Mouse (Mus musculus): Measurements from ENCODE around the gene Asna1.
A peak's percentile ranks its signal among the peaks of the same experiment; 100 is the strongest.

Asna1 gene

GRCm38 (mm10) chr8:84989311-84989731 is 35.8 kb downstream of the Asna1 start:
- no peak for DNase-seq (ENCODE audit: low spot score)

GRCm38 (mm10) chr8:84987903-84988302 is 37.2 kb downstream of the Asna1 start:
- DNase-seq (ENCODE audit: low spot score) = no peak

- DNase-seq (ENCODE audit: low spot score) = no peak
These were observed 37.7 kb downstream of the Asna1 start for GRCm38 (mm10) chr8:84987388-84987787.

GRCm38 (mm10) chr8:84986379-84986945 is 38.6 kb downstream of the Asna1 start:
- no peak for DNase-seq (ENCODE audit: low spot score)

DNA sequence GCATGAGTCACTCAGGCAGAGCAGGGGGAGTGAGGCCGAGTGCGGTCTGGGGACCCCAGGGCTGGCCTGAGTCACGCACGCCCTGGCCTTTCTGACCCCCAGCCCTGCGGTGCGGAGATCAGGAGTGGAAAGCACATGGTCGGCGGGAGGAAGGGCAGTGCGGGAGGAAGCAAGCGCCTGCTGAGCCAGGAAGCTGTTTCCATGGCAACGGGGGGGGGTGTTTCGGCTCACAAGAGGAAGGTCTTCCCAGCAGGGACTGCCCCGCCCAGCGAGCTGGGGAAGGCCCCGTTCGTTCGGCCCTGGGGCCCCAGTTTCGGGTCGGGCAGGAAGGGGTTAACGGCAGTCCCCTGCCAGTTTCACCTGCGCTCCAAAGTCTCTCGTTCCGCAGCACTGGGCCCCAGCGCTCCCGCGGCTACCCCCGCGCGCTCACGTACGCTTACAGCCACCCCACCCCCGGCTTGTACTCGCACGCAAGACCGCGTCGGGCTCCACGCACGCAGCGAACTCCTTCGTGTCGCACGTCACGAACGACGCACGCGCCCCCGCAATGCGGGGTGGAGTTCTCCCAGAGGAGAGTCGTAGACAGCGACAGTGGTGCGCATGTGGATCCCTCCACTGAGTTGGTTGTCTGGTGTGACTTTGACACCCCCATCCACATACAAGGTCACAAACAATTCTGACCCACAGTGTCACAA is 39.2 kb downstream of the Asna1 start:
- DNase-seq (ENCODE audit: low spot score) = peak; percentile 82

GRCm38 (mm10) chr8:84985049-84985683 is 39.9 kb downstream of the Asna1 start:
- DNase-seq (ENCODE audit: low spot score) = no peak

DNA sequence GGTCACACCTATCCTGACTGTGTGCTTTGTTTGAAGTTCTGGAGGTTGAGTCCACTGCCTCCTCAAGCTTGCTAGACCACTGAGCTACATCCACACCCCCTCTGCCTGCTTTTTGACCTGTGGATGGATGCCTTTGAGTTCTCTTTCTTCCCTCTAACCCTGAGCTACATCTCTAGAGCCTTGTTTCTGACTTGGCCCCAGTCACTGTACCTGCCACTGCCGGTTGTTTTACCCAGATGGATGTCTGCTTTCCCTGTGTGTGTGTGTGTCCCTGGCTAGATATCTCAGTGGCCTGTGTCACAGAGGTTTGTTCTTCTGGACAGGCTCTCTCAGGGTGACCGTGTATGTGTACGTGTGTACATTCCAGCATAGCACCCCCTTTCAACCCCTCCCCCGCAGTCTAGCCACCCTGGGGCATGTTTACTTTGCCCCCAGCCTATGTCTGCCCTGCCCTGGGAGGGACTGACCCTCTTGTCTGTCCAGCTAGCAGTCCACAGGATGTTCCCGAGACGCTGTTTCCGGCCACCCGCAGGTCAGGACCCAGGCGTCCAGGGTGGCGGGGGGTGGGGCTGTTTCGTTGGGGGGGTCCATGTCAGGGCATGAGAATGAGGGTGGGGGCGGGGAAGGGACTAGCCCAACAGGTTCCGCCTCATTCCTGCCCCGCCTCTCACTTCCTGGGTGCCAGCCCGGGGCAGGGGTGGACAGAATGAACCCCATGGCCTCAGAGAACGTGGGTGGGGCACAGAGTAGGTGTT is 40.6 kb downstream of the Asna1 start:
- no peak for DNase-seq (ENCODE audit: low spot score)

GRCm38 (mm10) chr8:84982499-84983011 is 42.5 kb downstream of the Asna1 start:
- no peak for DNase-seq (ENCODE audit: low spot score)

- DNase-seq (ENCODE audit: low spot score) = no peak
These were observed 43.2 kb downstream of the Asna1 start for GRCm38 (mm10) chr8:84981644-84982498.

- DNase-seq (ENCODE audit: low spot score) = peak; percentile 72
These were observed 44.3 kb downstream of the Asna1 start for GRCm38 (mm10) chr8:84980622-84981358.

DNA sequence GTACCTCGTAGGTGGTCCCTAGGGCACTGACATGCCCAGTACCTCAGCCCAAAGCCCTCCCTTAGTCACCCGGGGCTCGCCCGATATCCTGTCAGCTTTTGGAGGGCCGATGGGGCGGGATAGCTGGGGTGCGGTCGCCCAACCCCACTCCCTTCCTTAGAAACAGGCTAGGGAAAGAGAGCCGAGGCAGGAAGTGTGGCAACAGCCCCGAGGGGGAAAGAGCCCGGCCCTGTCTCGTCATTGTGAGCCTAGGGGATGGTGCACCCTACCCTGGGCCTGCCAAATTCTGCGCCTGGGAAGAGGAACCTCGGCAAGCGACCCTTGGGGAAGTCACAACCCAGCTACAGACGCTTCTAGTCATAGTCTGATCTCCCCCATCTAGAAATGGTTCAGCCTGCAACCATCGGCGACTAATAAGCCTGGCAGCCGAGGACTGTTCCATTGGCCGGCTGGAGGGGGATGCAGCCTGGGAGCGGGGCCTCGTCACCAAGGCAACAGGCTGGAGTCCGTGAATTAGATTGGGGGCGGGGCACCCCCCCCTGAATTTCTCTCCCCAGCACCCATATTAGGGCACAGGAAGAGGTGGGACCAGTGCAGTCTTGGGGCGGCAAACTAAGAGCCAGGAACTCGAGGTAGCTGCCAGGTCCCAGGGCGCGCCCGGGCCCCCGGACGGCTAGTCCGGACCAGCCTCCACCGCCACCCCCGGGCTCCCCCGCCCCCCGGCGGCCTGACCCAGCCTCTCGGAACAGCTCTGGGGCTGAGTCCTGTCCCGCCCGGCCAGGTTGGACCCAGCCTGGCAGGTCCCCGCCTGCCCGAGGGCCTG is 45.3 kb downstream of the Asna1 start:
- peak; percentile 91 for DNase-seq (ENCODE audit: low spot score)

GRCm38 (mm10) chr8:84978248-84978940 is 46.7 kb downstream of the Asna1 start, which contains the start of gene Junb:
Gene Junb (minus strand): TSS chr8:84978718.
- DNase-seq (ENCODE audit: low spot score) = peak; percentile 94

GRCm38 (mm10) chr8:84977435-84978247 is 47.4 kb downstream of the Asna1 start:
- peak; percentile 38 for DNase-seq (ENCODE audit: low spot score)

- no peak for DNase-seq (ENCODE audit: low spot score)
These were observed 48.2 kb downstream of the Asna1 start for GRCm38 (mm10) chr8:84976763-84977434.

DNA sequence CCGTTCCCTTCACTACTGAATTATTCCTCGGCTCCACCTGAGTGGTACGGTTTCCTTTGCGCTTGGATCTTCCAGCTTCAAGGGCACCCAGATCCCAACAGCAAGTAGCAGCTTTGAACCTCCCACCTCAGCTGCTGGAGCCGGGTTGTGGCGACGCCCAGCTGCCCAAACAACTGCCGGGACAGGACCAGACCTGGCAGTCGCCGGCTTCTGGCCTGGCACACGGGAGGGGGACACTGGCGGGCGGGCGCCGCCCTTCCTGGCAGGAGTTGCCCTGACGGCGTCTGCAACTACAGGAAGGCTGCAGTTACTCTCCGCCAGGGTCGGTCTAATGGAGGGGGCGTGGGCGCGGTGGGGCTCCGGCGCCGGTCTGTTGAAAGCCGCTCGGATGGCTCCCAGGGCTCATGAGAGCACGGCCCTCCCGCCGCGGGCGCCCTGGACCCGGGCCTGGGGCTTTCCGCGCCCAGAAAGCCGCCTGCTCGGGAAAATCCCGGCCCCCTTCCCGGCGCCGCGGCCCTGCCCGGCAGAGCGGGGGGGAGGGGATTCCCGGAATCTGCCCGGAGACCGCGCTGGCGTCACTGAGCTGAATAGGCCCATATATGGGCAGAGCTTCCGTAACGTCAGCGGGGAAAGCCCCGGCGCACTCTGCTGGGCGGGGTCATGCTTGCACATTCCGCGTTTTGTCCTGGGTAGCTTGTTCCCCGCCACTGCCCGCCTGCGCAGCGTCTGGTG is 48.9 kb downstream of the Asna1 start:
- DNase-seq (ENCODE audit: low spot score) = peak; percentile 92

- no peak for DNase-seq (ENCODE audit: low spot score)
These were observed 49.6 kb downstream of the Asna1 start for GRCm38 (mm10) chr8:84975434-84975833.

GRCm38 (mm10) chr8:84974543-84975142 is 50.4 kb downstream of the Asna1 start:
- DNase-seq (ENCODE audit: low spot score) = no peak
